Mouse (Mus musculus) hematopoietic stem cell, adult 5-6 weeks (primary cell): Measurements from ENCODE around the gene Arhgap45. TPM values are rescaled to one million over a fixed set of nuclear protein-coding genes. Genes with fewer than 3 reads are reported as not detected.

Experiments used
- total RNA-seq: library from RNA; stranded (forward); fragments of 172-1452, 232-1000 nt; gene quantifications from 2 replicates; pipeline ENCODE4 v1.2.3, GENCODE M21; 2017

Arhgap45 gene
- total RNA-seq, 1 experiment from 2014 or later: 80.9 TPM

Other genes with a start within 250 kb of the Arhgap45 start
- 16.1 and 21.7 TPM in 2 replicates for gene Rnf126, start 249.7 kb upstream of the Arhgap45 start, total RNA-seq
- gene Fstl3, start 239.4 kb upstream of the Arhgap45 start, total RNA-seq: 0.99 and 1.6 TPM in 2 replicates
- gene Prss57, start 225.7 kb upstream of the Arhgap45 start, total RNA-seq: 10.0 and 18.4 TPM in 2 replicates
- gene Palm, start 223.1 kb upstream of the Arhgap45 start, total RNA-seq: 8.8 and 12.4 TPM in 2 replicates
- gene Misp, start 195.7 kb upstream of the Arhgap45 start, total RNA-seq: 0.13 TPM in 1 of 2 replicates, not detected in the other
- 165 and 178 TPM in 2 replicates for gene Ptbp1, start 162.2 kb upstream of the Arhgap45 start, total RNA-seq
- gene Prtn3, start 142.2 kb upstream of the Arhgap45 start, total RNA-seq: 25.6 and 141 TPM in 2 replicates
- 67.8 and 93.7 TPM in 2 replicates for gene Plppr3, start 142.0 kb upstream of the Arhgap45 start, total RNA-seq
- 41.4 and 147 TPM in 2 replicates for gene Elane, start 130.4 kb upstream of the Arhgap45 start, total RNA-seq
- not detected in 2 replicates for gene Cfd, start 125.8 kb upstream of the Arhgap45 start, total RNA-seq
- 26.8 and 34.2 TPM in 2 replicates for gene Med16, start 107.7 kb upstream of the Arhgap45 start, total RNA-seq
- not detected in 2 replicates for gene Gm26602, start 105.8 kb upstream of the Arhgap45 start, total RNA-seq
- 0.10 and 0.19 TPM in 2 replicates for gene Kiss1r, start 99.7 kb upstream of the Arhgap45 start, total RNA-seq
- gene R3hdm4, start 95.4 kb upstream of the Arhgap45 start, total RNA-seq: 56.9 and 83.5 TPM in 2 replicates
- 7.6 and 10.1 TPM in 2 replicates for gene Arid3a, start 89.6 kb upstream of the Arhgap45 start, total RNA-seq
- gene Wdr18, start 56.5 kb upstream of the Arhgap45 start, total RNA-seq: 19.3 and 23.0 TPM in 2 replicates
- gene Grin3b, start 45.9 kb upstream of the Arhgap45 start, total RNA-seq: not detected in 2 replicates
- 47.4 and 59.9 TPM in 2 replicates for gene Tmem259, start 32.3 kb upstream of the Arhgap45 start, total RNA-seq
- gene Cnn2, start 28.1 kb upstream of the Arhgap45 start, total RNA-seq: 62.2 and 103 TPM in 2 replicates
- 11.5 and 15.9 TPM in 2 replicates for gene Abca7, start 20.2 kb upstream of the Arhgap45 start, total RNA-seq
- 85.5 and 101 TPM in 2 replicates for gene Polr2e, start 23.1 kb downstream of the Arhgap45 start, total RNA-seq
- gene Gpx4, start 30.5 kb downstream of the Arhgap45 start, total RNA-seq: 306 and 388 TPM in 2 replicates
- gene Sbno2, start 88.9 kb downstream of the Arhgap45 start, total RNA-seq: 26.4 and 32.1 TPM in 2 replicates
- gene Stk11, start 99.2 kb downstream of the Arhgap45 start, total RNA-seq: 106 and 153 TPM in 2 replicates
- gene Atp5d, start 122.0 kb downstream of the Arhgap45 start, total RNA-seq: 27.9 and 29.8 TPM in 2 replicates
- gene Cbarp, start 124.2 kb downstream of the Arhgap45 start, total RNA-seq: 2.2 and 2.4 TPM in 2 replicates
- 19.4 and 20.2 TPM in 2 replicates for gene Midn, start 131.6 kb downstream of the Arhgap45 start, total RNA-seq
- gene Cirbp, start 149.3 kb downstream of the Arhgap45 start, total RNA-seq: 93.6 and 143 TPM in 2 replicates
- gene 1600002K03Rik, start 156.3 kb downstream of the Arhgap45 start, total RNA-seq: 9.1 and 26.2 TPM in 2 replicates
- gene Efna2, start 162.8 kb downstream of the Arhgap45 start, total RNA-seq: not detected in 2 replicates
- 43.0 and 47.5 TPM in 2 replicates for gene Mum1, start 209.8 kb downstream of the Arhgap45 start, total RNA-seq
- gene Ndufs7, start 232.5 kb downstream of the Arhgap45 start, total RNA-seq: 79.6 and 101 TPM in 2 replicates
- gene Gamt, start 244.4 kb downstream of the Arhgap45 start, total RNA-seq: 0.81 and 1.8 TPM in 2 replicates
- gene Dazap1, start 244.8 kb downstream of the Arhgap45 start, total RNA-seq: 150 and 329 TPM in 2 replicates